ENCODE assay signal across 8 mouse cellular contexts in genomic region chr12:79679941-79680697, GRCm38 (mm10).
DNase-seq lines count a peak whose midpoint lies in the region; ATAC-seq and TF ChIP-seq lines count a peak whose summit lies in the region.

No protein-coding gene starts in this region.

- H3K27ac ChIP-seq in gastrocnemius, adult 2 months = peak overlapping the region; percentile 56; the same call in 1 of the 2 replicates
- peak overlapping the region; percentile 70 for H3K27ac ChIP-seq in stomach, postnatal 0 days (replicated peaks)

- ATAC-seq in stomach, postnatal 0 days (ENCODE audit: low FRiP score, low TSS enrichment) = no peak

- H3K9ac ChIP-seq in stomach, postnatal 0 days (ENCODE audit: low read length) = no peak overlapping the region

- no peaks in the 10 kb centered on the region for H3K27me3 ChIP-seq in stomach, postnatal 0 days (ENCODE audit: control insufficient read depth, insufficient read depth, low read length)

- intact Hi-C loops in gastrocnemius, adult 2 months (cut with DNase I) = no loop called here
- intact Hi-C loops in heart, postnatal 10 days (cut with DNase I) = loop anchor here (5.0 kb wide), 2 partner anchors 47 to 287 kb away; no protein-coding TSS in a partner anchor
- intact Hi-C loops in left cerebral cortex, postnatal 14 days (cut with DNase I) = no loop called here

- no peaks in the 10 kb centered on the region for H3K36me3 ChIP-seq in stomach, postnatal 0 days (ENCODE audit: control insufficient read depth, insufficient read depth, low read length)

- H3K4me2 ChIP-seq in stomach, postnatal 0 days (replicated peaks; ENCODE audit: low read depth) = no peak overlapping the region

- no peak for DNase-seq in gastrocnemius, adult 2 months
- DNase-seq in gastrocnemius, adult 18-20 months (ENCODE audit: low spot score) = no peak
- DNase-seq in cerebellum, postnatal 14 days = peak; percentile 56 to 58
- DNase-seq in heart, postnatal 10 days = peak; percentile 63 to 69
- peak; percentile 41 to 61 for DNase-seq in left cerebral cortex, postnatal 14 days (ENCODE audit: low spot score in 2 of 2)
- no peak for DNase-seq in stomach, postnatal 0 days (ENCODE audit: low spot score)
- DNase-seq in adrenal gland, adult 8-10 months = no peak
- DNase-seq in natural killer cell, adult 2 months (ENCODE audit: low spot score in 2 of 2) = no peak

- 69% methylated on average over 9 of the region's 9 CpGs for WGBS in stomach, postnatal 0 days

- H3K4me1 ChIP-seq in stomach, postnatal 0 days (replicated peaks; ENCODE audit: control insufficient read depth, insufficient read depth) = peaks cover 13% of the 10 kb centered on the region

- no peaks in the 10 kb centered on the region for H3K9me3 ChIP-seq in stomach, postnatal 0 days (ENCODE audit: control insufficient read depth, low read length)

- TF ChIP-seq EP300 in stomach, postnatal 0 days (optimal IDR thresholded peaks at IDR 0.05) = no peak

- TF ChIP-seq CTCF in gastrocnemius, adult 2 months (IDR thresholded peaks at IDR 0.05) = no peak
- no peak for TF ChIP-seq CTCF in stomach, postnatal 0 days (IDR thresholded peaks at IDR 0.05; ENCODE audit: low read depth)

- no peak overlapping the region for H3K4me3 ChIP-seq in gastrocnemius, adult 2 months
- H3K4me3 ChIP-seq in stomach, postnatal 0 days (ENCODE audit: low read depth, low read length) = no peak overlapping the region

Comparison
In these comparisons a context has a peak if more than half of its experiments do, and no peak if none do; other contexts are left out.
1. DNase-seq: peak in cerebellum, postnatal 14 days (2 of 2), heart, postnatal 10 days (2 of 2) and left cerebral cortex, postnatal 14 days (2 of 2); none in gastrocnemius, adult 2 months (single experiment), gastrocnemius, adult 18-20 months (single experiment), stomach, postnatal 0 days (single experiment), adrenal gland, adult 8-10 months (single experiment) and natural killer cell, adult 2 months (0 of 2).